Mouse (Mus musculus) macrophage (primary cell): ENCODE data around the gene Zyg11b. TPM values are rescaled to one million over a fixed set of nuclear protein-coding genes. Genes with fewer than 3 reads are reported as not detected.

Experiments used
- H3K27ac ChIP-seq: fragments of 350-480 bp; formaldehyde crosslinking; 2 replicates; pipeline ENCODE4 v1.9.0; 2021
- H3K36me3 ChIP-seq: fragments of 350-480 bp; formaldehyde crosslinking; 2 replicates; pipeline ENCODE4 v1.9.0; 2021; ENCODE audit errors: inconsistent target
- H3K4me3 ChIP-seq: fragments of 350-480 bp; formaldehyde crosslinking; 2 replicates; pipeline ENCODE4 v1.9.0; 2021; ENCODE audit errors: inconsistent target
- H3K79me2 ChIP-seq: fragments of 350-480 bp; formaldehyde crosslinking; 2 replicates; pipeline ENCODE4 v1.9.0; 2021; ENCODE audit errors: inconsistent target
- WGBS: methylation state at CpG from one replicate; pipeline ENCODE4 v1.1.7; 2026; ENCODE audit warnings: inconsistent platforms; ENCODE audit not compliant: missing documents; 5-methylcytosine and 5-hydroxymethylcytosine counted together
- polyA plus RNA-seq: library from polyadenylated mRNA; stranded (reverse); fragments of 250-400 nt; gene quantifications from 3 replicates; pipeline ENCODE4 v1.2.4, GENCODE M21; 2018; ENCODE audit warnings: inconsistent platforms

Zyg11b gene
- polyA plus RNA-seq, 1 experiment from 2014 or later = 13.4 TPM

- no peaks in the 10 kb centered on the region for H3K36me3 ChIP-seq
- H3K27ac ChIP-seq = no peak overlapping the region
- no peak overlapping the region for H3K4me3 ChIP-seq
- WGBS = 71% methylated on average over 2 of the region's 2 CpGs
- H3K79me2 ChIP-seq = no peaks in the 10 kb centered on the region
Measured at GRCm38 (mm10) chr4:108192821-108193323, 108.0 kb downstream of the Zyg11b start.

DNA sequence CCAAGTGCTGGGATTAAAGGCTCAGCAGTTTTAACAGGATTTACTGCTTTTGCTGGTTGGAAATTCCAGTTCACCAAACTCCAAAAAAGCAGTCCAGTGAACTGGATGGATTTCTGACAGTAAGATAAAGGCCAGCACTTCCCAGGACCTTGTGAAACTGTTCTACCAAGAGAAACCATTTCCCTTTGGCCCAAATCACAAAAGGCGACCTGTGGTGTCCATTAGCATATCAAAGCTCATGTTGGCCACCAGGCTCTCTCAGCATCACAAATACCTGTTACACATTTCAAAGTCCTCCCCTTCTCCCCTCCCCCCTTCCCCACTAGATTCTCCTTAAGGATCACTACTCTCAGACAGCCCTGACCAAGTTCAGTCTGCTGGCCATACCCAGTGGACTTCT, 118.6 kb downstream of the Zyg11b start:
- Histone ChIP-seq H3K79me2 (no peaks in the 10 kb centered on the region), H3K27ac (no peak overlapping the region)
- WGBS = 100% methylated on average over 1 of the region's 1 CpGs

More for the DNA sequence above, 118.6 kb downstream of the Zyg11b start:
- no peak overlapping the region for H3K4me3 ChIP-seq
- H3K36me3 ChIP-seq = no peaks in the 10 kb centered on the region

Other genes starting within 250 kb of the Zyg11b start
- gene Podn, start 204.7 kb downstream of the Zyg11b start, polyA plus RNA-seq = not detected in 3 replicates
- gene Scp2, start 156.1 kb downstream of the Zyg11b start, polyA plus RNA-seq = 200 to 307 TPM (median 256 TPM) in 3 replicates
- gene Echdc2, start 135.7 kb downstream of the Zyg11b start, polyA plus RNA-seq = not detected in 3 replicates
- gene Zyg11a, start 83.0 kb downstream of the Zyg11b start, polyA plus RNA-seq = not detected in 3 replicates
- 5.8 to 26.5 TPM (median 11.3 TPM) in 3 replicates for gene Coa7, start 27.0 kb upstream of the Zyg11b start, polyA plus RNA-seq
- not detected in 3 replicates for gene Shisal2a, start 82.3 kb upstream of the Zyg11b start, polyA plus RNA-seq
- 0.18 to 0.41 TPM (median 0.22 TPM) in 3 replicates for gene Gpx7, start 105.9 kb upstream of the Zyg11b start, polyA plus RNA-seq
- 27.1 to 50.0 TPM (median 31.4 TPM) in 3 replicates for gene Tut4, start 158.3 kb upstream of the Zyg11b start, polyA plus RNA-seq